Mouse (Mus musculus) MEL (cell line): ENCODE results near the gene Gp9. TPM values are rescaled to one million over a fixed set of nuclear protein-coding genes. Genes with fewer than 3 reads are reported as not detected.

Experiments
- DNase-seq: peaks from one replicate; pipeline ENCODE4 v3.0.0; 2011; ENCODE audit warnings: low read depth, low spot score
- H3K27ac ChIP-seq: 2 replicates; pipeline ENCODE4 v1.5.1; 2012; ENCODE audit warnings: low read depth, mild to moderate bottlenecking, control low read depth, low read length, moderate library complexity; ENCODE audit not compliant: control insufficient read depth
- H3K27me3 ChIP-seq, 2 experiments: fragments of 150-350 bp in 1 of 2; sonication (generic) in 1 of 2; 2 replicates each; pipeline ENCODE4 v1.6.1; 2012; ENCODE audit warnings: low read length in 2 of 2, mild to moderate bottlenecking in 2 of 2, improper control_type of control experiment in 1 of 2, moderate library complexity in 1 of 2; ENCODE audit not compliant: insufficient read depth in 2 of 2, control insufficient read depth in 1 of 2
- H3K36me3 ChIP-seq, 2 experiments: 2 replicates each; pipeline ENCODE4 v1.6.1; 2012 to 2014; ENCODE audit warnings: low read length in 2 of 2, improper control_type of control experiment in 1 of 2, inconsistent platforms in 1 of 2, mild to moderate bottlenecking in 1 of 2; ENCODE audit not compliant: insufficient read depth in 2 of 2, control insufficient read depth in 1 of 2
- H3K4me1 ChIP-seq, 2 experiments: fragments of 150-350 bp in 1 of 2; sonication (generic) in 1 of 2; 2 replicates each; pipeline ENCODE4 v1.6.1; 2012; ENCODE audit warnings: low read length in 2 of 2, improper control_type of control experiment in 1 of 2, mild to moderate bottlenecking in 1 of 2; ENCODE audit not compliant: insufficient read depth in 2 of 2, control insufficient read depth in 1 of 2
- H3K4me3 ChIP-seq, 2 experiments: fragments of 150-350 bp in 1 of 2; sonication (generic) in 1 of 2; 2 replicates each; pipeline ENCODE4 v1.5.1; 2012; ENCODE audit warnings: low read depth in 2 of 2, low read length in 2 of 2, mild to moderate bottlenecking in 2 of 2, moderate library complexity in 2 of 2, control low read depth in 1 of 2, improper control_type of control experiment in 1 of 2; ENCODE audit not compliant: control insufficient read depth in 1 of 2, insufficient read depth in 1 of 2
- H3K79me2 ChIP-seq: 2 replicates; pipeline ENCODE4 v1.6.1; 2012; ENCODE audit warnings: mild to moderate bottlenecking, low read length, moderate library complexity; ENCODE audit not compliant: control insufficient read depth, poor library complexity, insufficient read depth
- H3K9ac ChIP-seq: 2 replicates; pipeline ENCODE4 v1.6.1; 2012; ENCODE audit warnings: low read depth, mild to moderate bottlenecking, control low read depth, low read length, moderate library complexity; ENCODE audit not compliant: control insufficient read depth, poor library complexity, severe bottlenecking
- H3K9me3 ChIP-seq: fragments of 150-350 bp; sonication (generic); replicated peaks from 2 replicates; pipeline ENCODE4 v1.6.1; 2012; ENCODE audit warnings: mild to moderate bottlenecking, low read length, improper control_type of control experiment, moderate library complexity; ENCODE audit not compliant: insufficient read depth
- BHLHE40 ChIP-seq: IDR thresholded peaks from 2 replicates; pipeline ENCODE4 v1.6.1; 2012; ENCODE audit warnings: low read depth, mild to moderate bottlenecking, inconsistent platforms, low read length, improper control_type of control experiment, borderline replicate concordance
- CHD1 ChIP-seq: IDR thresholded peaks from 2 replicates; pipeline ENCODE4 v1.6.1; 2012; ENCODE audit warnings: low read depth, mild to moderate bottlenecking, inconsistent platforms, low read length, improper control_type of control experiment
- CHD2 ChIP-seq: IDR thresholded peaks from 2 replicates; pipeline ENCODE4 v1.6.1; 2011; ENCODE audit warnings: low read length, improper control_type of control experiment
- E2F4 ChIP-seq: IDR thresholded peaks from 2 replicates; pipeline ENCODE4 v1.6.1; 2011; ENCODE audit warnings: low read depth, low read length, improper control_type of control experiment, borderline replicate concordance
- ELF1 ChIP-seq: IDR thresholded peaks from 2 replicates; pipeline ENCODE4 v1.6.1; 2014; ENCODE audit warnings: low read depth, mild to moderate bottlenecking, inconsistent platforms, low read length, improper control_type of control experiment, moderate library complexity
- EP300 ChIP-seq, 2 experiments: IDR thresholded peaks; 2 replicates each; pipeline ENCODE4 v1.6.1; 2011; ENCODE audit warnings: improper control_type of control experiment in 2 of 2, low read length in 2 of 2, low read depth in 1 of 2, mild to moderate bottlenecking in 1 of 2
- GATA1 ChIP-seq: IDR thresholded peaks from 2 replicates; pipeline ENCODE4 v1.6.1; 2011; ENCODE audit warnings: low read depth, low read length, improper control_type of control experiment
- KAT2A ChIP-seq: conservative IDR thresholded peaks from 2 replicates; pipeline ENCODE4 v1.6.1; 2012; ENCODE audit warnings: low read depth, low read length, improper control_type of control experiment, inconsistent platforms
- MAFK ChIP-seq: IDR thresholded peaks from 2 replicates; pipeline ENCODE4 v1.6.1; 2011; ENCODE audit warnings: low read depth, mild to moderate bottlenecking, low read length, improper control_type of control experiment, borderline replicate concordance
- NRF1 ChIP-seq: IDR thresholded peaks from 2 replicates; pipeline ENCODE4 v1.6.1; 2014; ENCODE audit warnings: low read depth, mild to moderate bottlenecking, inconsistent platforms, low read length, improper control_type of control experiment, moderate library complexity; ENCODE audit not compliant: poor library complexity, insufficient read depth, severe bottlenecking
- POLR2AphosphoS5 ChIP-seq: IDR thresholded peaks from 2 replicates; pipeline ENCODE4 v1.6.1; 2012; ENCODE audit warnings: low read depth, borderline replicate concordance, mild to moderate bottlenecking, inconsistent platforms, low read length, moderate library complexity, mixed read lengths
- SIN3A ChIP-seq: IDR thresholded peaks from 2 replicates; pipeline ENCODE4 v1.6.1; 2012; ENCODE audit warnings: low read length, improper control_type of control experiment, inconsistent platforms
- SMC3 ChIP-seq: IDR thresholded peaks from 2 replicates; pipeline ENCODE4 v1.6.1; 2011; ENCODE audit warnings: low read depth, low read length, improper control_type of control experiment
- TAL1 ChIP-seq: IDR thresholded peaks from 2 replicates; pipeline ENCODE4 v1.6.1; 2012; ENCODE audit warnings: mild to moderate bottlenecking, inconsistent platforms, low read length, moderate library complexity, mixed read lengths
- TBP ChIP-seq: IDR thresholded peaks from 2 replicates; pipeline ENCODE4 v1.8.0; 2011; ENCODE audit warnings: low read depth, low read length, improper control_type of control experiment
- ZC3H11A ChIP-seq: IDR thresholded peaks from 2 replicates; pipeline ENCODE4 v1.6.1; 2012; ENCODE audit warnings: low read depth, mild to moderate bottlenecking, inconsistent platforms, low read length, improper control_type of control experiment
- ZKSCAN1 ChIP-seq: IDR thresholded peaks from 2 replicates; pipeline ENCODE4 v1.6.1; 2012; ENCODE audit warnings: low read depth, mild to moderate bottlenecking, inconsistent platforms, low read length, improper control_type of control experiment, moderate library complexity
- ZMIZ1 ChIP-seq: IDR thresholded peaks from 2 replicates; pipeline ENCODE4 v1.6.1; 2012; ENCODE audit warnings: low read depth, mild to moderate bottlenecking, inconsistent platforms, low read length, improper control_type of control experiment, moderate library complexity
- ZNF384 ChIP-seq: IDR thresholded peaks from 2 replicates; pipeline ENCODE4 v1.6.1; 2012; ENCODE audit warnings: low read depth, mild to moderate bottlenecking, inconsistent platforms, low read length, improper control_type of control experiment
- polyA plus RNA-seq, 2 experiments: library from polyadenylated mRNA; stranded (reverse) in 1 of 2; unstranded in 1 of 2; fragments of >175 nt in 1 of 2; fragments of >200 nt in 1 of 2; gene quantifications; 2 replicates each; pipeline versions ENCODE4 v1.2.1 to v1.2.4; 2012; ENCODE audit warnings: low replicate concordance in 2 of 2, low read depth in 1 of 2; ENCODE audit not compliant: insufficient read length in 2 of 2, insufficient read depth in 1 of 2, missing spikeins in 1 of 2
- total RNA-seq: library from RNA; depleted of rRNA; stranded (reverse); fragments of 300-350 nt; gene quantifications from 2 replicates; pipeline ENCODE4 v1.2.3, GENCODE M21; 2012

Gp9 gene
- total and polyA plus RNA-seq, 3 experiments: 3.9 to 11.1 TPM; not detected in 1

DNA sequence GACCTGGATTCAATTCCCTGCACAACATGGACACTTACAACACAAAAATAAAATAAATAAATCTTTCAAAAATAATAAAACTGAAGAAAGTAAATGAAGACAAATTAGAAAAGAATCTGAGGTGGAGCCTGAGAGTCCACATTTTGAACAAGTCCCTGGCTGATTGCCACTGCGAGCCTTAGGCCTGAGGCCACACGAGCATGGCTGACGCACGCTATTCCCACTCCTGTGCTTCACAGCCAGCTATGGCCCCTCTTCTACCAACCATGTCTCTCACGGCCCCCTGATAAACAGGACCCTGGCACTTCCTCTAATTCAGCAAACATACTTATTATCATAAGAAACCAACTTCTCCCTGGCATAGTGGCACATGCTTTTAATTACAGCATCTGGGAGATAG, 8.7 kb downstream of the Gp9 start:
- Histone ChIP-seq H3K4me1 (peaks cover 30 to 39% of the 10 kb centered on the region in 2 experiments), H3K79me2 (no peaks in the 10 kb centered on the region), H3K27me3 (no peaks in the 10 kb centered on the region), H3K27ac (no peak overlapping the region), H3K36me3 (peaks cover 0 to 26% of the 10 kb centered on the region in 2 experiments; a peak in 2 of 4 replicates), H3K9me3 (no peaks in the 10 kb centered on the region), H3K9ac (no peak overlapping the region), H3K4me3 (no peak overlapping the region)
- TF ChIP-seq EP300 (IDR thresholded peaks at IDR 0.05; ENCODE audit: low read depth in 1 of 2, low read length in 2 of 2): peak; percentile 17; a peak in 1 of 4 replicates
- peak; percentile 87 for TF ChIP-seq TBP
- TF ChIP-seq POLR2AphosphoS5: no peak
- TF ChIP-seq NRF1: no peak
- TF ChIP-seq TAL1: peak; percentile 45
- TF ChIP-seq GATA1: peak; percentile 29; the same call in 1 of the 2 replicates
- no peak for TF ChIP-seq MAFK
- no peak for DNase-seq

GRCm38 (mm10) chr6:87787108-87787890, 9.4 kb downstream of the Gp9 start:
- Histone ChIP-seq H3K9ac (no peak overlapping the region), H3K4me1 (peaks cover 30 to 40% of the 10 kb centered on the region in 2 experiments), H3K27me3 (no peaks in the 10 kb centered on the region)
- TF ChIP-seq ELF1 (no peak), CHD1 (no peak), ZKSCAN1 (no peak), SIN3A (no peak), E2F4 (no peak), MAFK (no peak), KAT2A (no peak), ZC3H11A (no peak), GATA1 (no peak), ZNF384 (no peak), BHLHE40 (no peak), CHD2 (no peak), ZMIZ1 (no peak), SMC3 (no peak)
- TF ChIP-seq, all 39 proteins: peak for 0
- no peak for DNase-seq
- no peaks in the 10 kb centered on the region for H3K79me2 ChIP-seq
- no peak overlapping the region for H3K4me3 ChIP-seq
- peaks cover 0 to 29% of the 10 kb centered on the region in 2 experiments; a peak in 2 of 4 replicates for H3K36me3 ChIP-seq
- no peaks in the 10 kb centered on the region for H3K9me3 ChIP-seq
- no peak overlapping the region for H3K27ac ChIP-seq
